In genomic region chr10:121995448-121995847, GRCm38 (mm10) we compare ENCODE assay signal across 21 mouse cellular contexts. TPM values are rescaled to one million over a fixed set of nuclear protein-coding genes. Genes with fewer than 3 reads are reported as not detected.
DNase-seq lines count a peak whose midpoint lies in the region; ATAC-seq and TF ChIP-seq lines count a peak whose summit lies in the region.
"Had no signal": no experiment of that assay in that cellular context is flagged by ENCODE, and none has a peak within 500 bp of the region (broad histone marks: within the 10 kb centered on the region; RNA-seq: fewer than 3 reads in every experiment).

No protein-coding gene starts in this region.

- TF ChIP-seq CTCF in forebrain, postnatal 0 days (IDR thresholded peaks at IDR 0.05; ENCODE audit: low read depth): no peak
- TF ChIP-seq CTCF in midbrain, postnatal 0 days (IDR thresholded peaks at IDR 0.05): no peak

- 56% methylated on average over 4 of the region's 4 CpGs for WGBS in forebrain, embryonic 10.5 days
- 60% methylated on average over 4 of the region's 4 CpGs for WGBS in forebrain, postnatal 0 days
- WGBS in midbrain, embryonic 11.5 days: 11% methylated on average over 4 of the region's 4 CpGs
- WGBS in midbrain, postnatal 0 days: 45% methylated on average over 4 of the region's 4 CpGs

- H3K9ac ChIP-seq in forebrain, postnatal 0 days: no peak overlapping the region
- H3K9ac ChIP-seq in midbrain, embryonic 11.5 days (ENCODE audit: low read length): no peak overlapping the region
- H3K9ac ChIP-seq in midbrain, postnatal 0 days (replicated peaks; ENCODE audit: low read length, poor library complexity, severe bottlenecking): no peak overlapping the region
- H3K9ac ChIP-seq: embryonic facial prominence, embryonic 12.5 days; forebrain, embryonic 12.5 days; limb, embryonic 12.5 days; liver, postnatal 0 days; stomach, embryonic 15.5 days had no signal

- peak overlapping the region; percentile 51 for H3K27ac ChIP-seq in forebrain, embryonic 10.5 days
- H3K27ac ChIP-seq in forebrain, postnatal 0 days (ENCODE audit: low read depth, low read length): no peak overlapping the region
- no peak overlapping the region; the same call in 1 of the 2 replicates for H3K27ac ChIP-seq in midbrain, embryonic 11.5 days (ENCODE audit: low read depth, low read length)
- H3K27ac ChIP-seq in midbrain, postnatal 0 days (ENCODE audit: low read depth, low read length): no peak overlapping the region
- H3K27ac ChIP-seq: embryonic facial prominence, embryonic 12.5 days; forebrain, embryonic 12.5 days; limb, embryonic 12.5 days; stomach, embryonic 15.5 days had no signal

- H3K9me3 ChIP-seq in forebrain, embryonic 10.5 days: no peaks in the 10 kb centered on the region
- H3K9me3 ChIP-seq in forebrain, postnatal 0 days (ENCODE audit: low read length): no peaks in the 10 kb centered on the region
- no peaks in the 10 kb centered on the region for H3K9me3 ChIP-seq in midbrain, embryonic 11.5 days (ENCODE audit: control insufficient read depth, low read length)
- no peaks in the 10 kb centered on the region for H3K9me3 ChIP-seq in midbrain, postnatal 0 days (ENCODE audit: low read length)
- H3K9me3 ChIP-seq: embryonic facial prominence, embryonic 12.5 days; forebrain, embryonic 12.5 days; limb, embryonic 12.5 days; stomach, embryonic 15.5 days had no signal

- no peak for ATAC-seq in forebrain, postnatal 0 days
- ATAC-seq in midbrain, embryonic 11.5 days (ENCODE audit: low FRiP score): peak; percentile 30; the same call in 1 of the 2 replicates
- ATAC-seq in midbrain, postnatal 0 days (ENCODE audit: low FRiP score): no peak
- ATAC-seq: CD4-positive, CD25-positive, alpha-beta regulatory T cell, adult 4 months; intestine, postnatal 0 days; liver, postnatal 0 days had no signal

- no peaks in the 10 kb centered on the region for H3K36me3 ChIP-seq in forebrain, embryonic 10.5 days (replicated peaks)
- H3K36me3 ChIP-seq in forebrain, postnatal 0 days (ENCODE audit: insufficient read depth): no peaks in the 10 kb centered on the region
- H3K36me3 ChIP-seq in midbrain, embryonic 11.5 days (ENCODE audit: control insufficient read depth, insufficient read depth, low read length): no peaks in the 10 kb centered on the region
- no peaks in the 10 kb centered on the region for H3K36me3 ChIP-seq in midbrain, postnatal 0 days (ENCODE audit: insufficient read depth, low read length)
- H3K36me3 ChIP-seq: embryonic facial prominence, embryonic 12.5 days; forebrain, embryonic 12.5 days; limb, embryonic 12.5 days; stomach, embryonic 15.5 days had no signal

- H3K4me2 ChIP-seq in forebrain, postnatal 0 days (ENCODE audit: low read depth): no peak overlapping the region
- peak overlapping the region; percentile 4; the same call in 1 of the 2 replicates for H3K4me2 ChIP-seq in midbrain, embryonic 11.5 days
- H3K4me2 ChIP-seq in midbrain, postnatal 0 days (ENCODE audit: low read depth, low read length, poor library complexity, severe bottlenecking): no peak overlapping the region
- H3K4me2 ChIP-seq: embryonic facial prominence, embryonic 12.5 days; forebrain, embryonic 12.5 days; limb, embryonic 12.5 days; liver, embryonic 11.5 days; stomach, embryonic 15.5 days had no signal

- no peak overlapping the region for H3K4me3 ChIP-seq in forebrain, embryonic 10.5 days
- no peak overlapping the region for H3K4me3 ChIP-seq in forebrain, postnatal 0 days (ENCODE audit: low read depth, low read length)
- no peak overlapping the region for H3K4me3 ChIP-seq in midbrain, embryonic 11.5 days (ENCODE audit: low read depth, low read length)
- no peak overlapping the region for H3K4me3 ChIP-seq in midbrain, postnatal 0 days (ENCODE audit: low read depth, low read length)
- H3K4me3 ChIP-seq: embryonic facial prominence, embryonic 12.5 days; forebrain, embryonic 12.5 days; limb, embryonic 12.5 days; stomach, embryonic 15.5 days had no signal

- no peaks in the 10 kb centered on the region for H3K27me3 ChIP-seq in forebrain, embryonic 10.5 days (ENCODE audit: poor library complexity, severe bottlenecking)
- no peaks in the 10 kb centered on the region for H3K27me3 ChIP-seq in forebrain, postnatal 0 days (ENCODE audit: insufficient read depth, low read length)
- no peaks in the 10 kb centered on the region for H3K27me3 ChIP-seq in midbrain, embryonic 11.5 days (ENCODE audit: control insufficient read depth, insufficient read depth, low read length)
- no peaks in the 10 kb centered on the region for H3K27me3 ChIP-seq in midbrain, postnatal 0 days (ENCODE audit: insufficient read depth, low read length)
- H3K27me3 ChIP-seq: embryonic facial prominence, embryonic 12.5 days; forebrain, embryonic 12.5 days; limb, embryonic 12.5 days; stomach, embryonic 15.5 days had no signal

- DNase-seq in forebrain, embryonic 10.5 days (ENCODE audit: extremely low spot score, low spot score): no peak
- no peak for DNase-seq in forebrain, postnatal 0 days
- peak; percentile 33 to 34 for DNase-seq in kidney, postnatal 36 days
- DNase-seq in kidney, postnatal 10 days: no peak
- DNase-seq in midbrain, embryonic 11.5 days (ENCODE audit: low spot score, missing footprints): no peak
- DNase-seq in midbrain, postnatal 0 days (ENCODE audit: low spot score): no peak
- peak; percentile 25 for DNase-seq in mesoderm, embryonic 11.5 days (ENCODE audit: low read depth, low spot score)
- no peak for DNase-seq in urinary bladder, adult 2 months (ENCODE audit: low spot score)
- DNase-seq: adrenal gland, postnatal 25 days; cerebellum, adult 9-10 months; gastrocnemius, postnatal 36 days; kidney, postnatal 14 days; liver, postnatal 0 days; thymus, postnatal 25 days had no signal

- peaks cover 51% of the 10 kb centered on the region for H3K4me1 ChIP-seq in forebrain, embryonic 10.5 days
- no peaks in the 10 kb centered on the region for H3K4me1 ChIP-seq in forebrain, postnatal 0 days (ENCODE audit: insufficient read depth)
- H3K4me1 ChIP-seq in midbrain, embryonic 11.5 days (ENCODE audit: control insufficient read depth, insufficient read depth, low read length): peaks cover 29% of the 10 kb centered on the region
- no peaks in the 10 kb centered on the region; the same call in 1 of the 2 replicates for H3K4me1 ChIP-seq in midbrain, postnatal 0 days (ENCODE audit: insufficient read depth, low read length)
- H3K4me1 ChIP-seq: embryonic facial prominence, embryonic 12.5 days had no signal

RNA-seq across cellular contexts. Expression of gene Srgap1, which starts 51.7 kb away (rescaled TPM):
- 6.5 and 6.9 TPM in 2 replicates for polyA plus RNA-seq in forebrain, embryonic 10.5 days (2016; fragmentation: Nextera tagmentation; extraction: Ambion mirVana)
- 19.4 and 20.2 TPM in 2 replicates for total RNA-seq in forebrain, postnatal 0 days (2014; rRNA removed)
- polyA plus RNA-seq in forebrain, postnatal 0 days (2015; fragmentation: Nextera tagmentation; extraction: Ambion mirVana): 13.5 and 27.8 TPM in 2 replicates
- polyA plus RNA-seq in midbrain, embryonic 11.5 days (2014; fragmentation: Nextera tagmentation; extraction: Ambion mirVana): 11.2 and 11.6 TPM in 2 replicates
- 31.0 and 31.1 TPM in 2 replicates for total RNA-seq in midbrain, postnatal 0 days (2014; rRNA removed)
- polyA plus RNA-seq in midbrain, postnatal 0 days (2015; fragmentation: Nextera tagmentation; extraction: Ambion mirVana): 21.6 and 28.5 TPM in 2 replicates
- 4.9 and 5.2 TPM in 2 replicates for polyA plus RNA-seq in urinary bladder, adult 2 months (2012; rRNA removed)

Comparison
In these comparisons a context has a peak if more than half of its experiments do, and no peak if none do; other contexts are left out.
1. DNase-seq: peak in kidney, postnatal 36 days (2 of 2) and mesoderm, embryonic 11.5 days (single experiment); none in forebrain, embryonic 10.5 days (single experiment), forebrain, postnatal 0 days (single experiment), kidney, postnatal 10 days (single experiment), midbrain, embryonic 11.5 days (single experiment), midbrain, postnatal 0 days (single experiment) and urinary bladder, adult 2 months (single experiment).